Mouse (Mus musculus) T-helper 17 cell (primary cell): Measurements from ENCODE around the gene Ctdspl.

Experiments used
- in situ Hi-C, 2 experiments: fragments of 300-600 bp; cut with MboI, MseI; formaldehyde crosslinking; loops; 1 replicate in 1 of 2; 2 replicates in 1 of 2; pipeline ENCODE4 v1.15.1; 2025; ENCODE audit warnings: high pct_unique_total_duplicates in 2 of 2

The Ctdspl gene

DNA sequence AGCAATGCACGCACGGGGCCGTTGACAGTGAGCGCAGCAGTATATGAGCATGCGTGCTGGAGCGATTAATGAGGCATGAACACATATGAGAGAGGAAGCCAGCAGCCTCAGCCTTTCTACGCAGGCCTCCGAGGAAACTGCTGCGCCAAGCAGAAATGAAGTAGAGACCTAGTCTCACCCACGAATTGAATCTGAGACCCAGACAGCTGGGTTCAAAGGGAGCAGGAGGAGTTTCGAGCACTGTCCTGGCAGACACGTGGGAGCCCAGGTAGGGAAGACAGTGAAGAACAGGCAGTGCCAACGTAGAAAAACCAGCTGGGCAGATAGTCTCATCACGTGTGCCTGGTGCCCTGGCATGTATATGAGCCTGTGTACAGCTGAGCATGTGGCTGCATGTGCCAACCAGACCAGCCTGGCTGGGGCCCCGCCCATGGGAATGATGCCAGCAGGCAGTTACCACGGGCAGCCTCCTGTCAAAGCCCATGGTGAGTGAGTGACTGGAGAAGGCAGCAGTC is 6.5 kb upstream of the Ctdspl start:
- in situ Hi-C loops, result loop anchor here (5.0 to 10.0 kb wide), 2 partner anchors 115 to 148 kb away; no protein-coding TSS in a partner anchor

DNA sequence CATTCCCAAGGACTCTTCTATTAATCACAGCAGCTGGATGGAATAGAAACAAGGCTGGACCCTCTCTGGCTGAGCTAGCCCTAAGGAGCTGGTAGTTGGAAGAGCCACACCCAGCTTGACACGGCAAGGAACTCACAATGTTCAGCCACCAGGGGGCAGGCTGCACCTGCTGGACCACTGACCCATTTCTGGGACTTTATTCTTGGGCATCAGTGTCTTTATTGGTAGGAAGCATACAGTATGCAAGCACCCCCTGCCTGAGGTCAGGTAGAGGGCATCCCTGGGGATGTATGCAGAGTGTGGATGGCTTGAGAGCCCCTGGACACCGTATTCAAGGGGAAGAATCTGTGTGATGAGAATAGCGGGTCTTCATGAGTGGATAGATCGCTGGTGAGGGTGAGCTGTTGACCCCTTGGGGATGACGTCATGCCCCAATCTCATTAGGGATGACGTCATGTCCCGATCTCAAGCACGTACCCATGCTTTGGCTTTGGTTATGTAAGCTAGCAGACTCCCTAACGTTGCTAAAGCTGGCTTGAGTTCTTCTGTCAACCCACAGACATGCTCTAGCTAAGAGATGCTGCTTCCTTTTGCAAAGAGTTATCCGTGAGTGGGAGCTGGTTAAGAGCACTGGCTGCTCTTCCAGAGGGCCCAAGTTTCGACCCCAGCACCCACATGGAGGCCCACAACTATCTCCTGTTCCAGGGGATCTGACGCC is 5.3 kb upstream of the Ctdspl start:
- in situ Hi-C loops, result loop anchor here in 1 of 2 experiments (5.0 kb wide), 1 partner anchor 146 kb away; no protein-coding TSS in a partner anchor

DNA sequence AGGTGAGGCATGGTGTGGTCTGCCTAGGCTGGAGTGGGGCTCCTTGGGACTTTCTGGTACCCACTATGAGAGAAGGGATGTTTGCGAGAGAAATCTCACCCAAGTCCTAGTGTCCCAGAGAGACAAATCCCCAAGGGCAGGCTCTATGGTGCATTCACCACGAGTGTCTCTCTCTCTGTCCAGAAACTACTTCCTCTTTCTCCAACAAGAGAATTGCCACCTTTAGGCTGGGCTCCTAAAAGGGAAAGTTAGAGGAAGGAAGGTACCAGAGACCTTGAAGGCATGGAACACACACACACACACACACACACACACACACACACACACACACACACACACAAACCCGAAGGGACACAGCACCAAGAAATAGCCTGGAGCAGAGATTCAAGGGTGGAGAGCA is 4.3 kb upstream of the Ctdspl start:
- in situ Hi-C loops, result loop anchor here in 1 of 2 experiments (5.0 kb wide), 1 partner anchor 145 kb away; no protein-coding TSS in a partner anchor

DNA sequence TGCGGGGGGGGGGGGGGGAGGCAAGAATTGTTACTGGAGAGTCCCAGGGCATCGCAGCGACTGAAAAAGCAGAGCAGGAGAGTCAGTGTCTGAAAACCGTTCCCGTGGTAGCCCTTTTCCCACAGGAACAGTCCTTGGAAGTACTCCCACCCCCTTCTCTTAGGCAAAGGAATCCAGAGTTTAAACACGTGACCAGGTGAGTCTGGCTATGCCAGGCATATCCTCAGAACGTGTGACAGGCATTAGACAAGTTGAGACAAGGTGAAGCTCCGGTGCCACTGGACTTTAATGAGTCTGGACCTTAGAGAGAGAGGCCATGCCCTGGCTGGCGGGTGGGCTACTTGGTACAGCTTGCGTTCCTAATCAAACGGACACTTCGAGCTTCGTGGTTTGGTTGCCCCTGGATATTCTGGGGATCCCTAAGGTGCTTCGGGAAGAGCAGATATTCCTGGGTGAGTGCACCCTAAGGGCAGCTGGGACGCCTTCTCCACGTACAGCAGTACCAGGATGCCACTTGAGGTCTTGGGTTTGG is 1.6 kb upstream of the Ctdspl start:
- in situ Hi-C loops, result loop anchor here in 1 of 2 experiments (5.0 kb wide), 1 partner anchor 143 kb away; no protein-coding TSS in a partner anchor

DNA sequence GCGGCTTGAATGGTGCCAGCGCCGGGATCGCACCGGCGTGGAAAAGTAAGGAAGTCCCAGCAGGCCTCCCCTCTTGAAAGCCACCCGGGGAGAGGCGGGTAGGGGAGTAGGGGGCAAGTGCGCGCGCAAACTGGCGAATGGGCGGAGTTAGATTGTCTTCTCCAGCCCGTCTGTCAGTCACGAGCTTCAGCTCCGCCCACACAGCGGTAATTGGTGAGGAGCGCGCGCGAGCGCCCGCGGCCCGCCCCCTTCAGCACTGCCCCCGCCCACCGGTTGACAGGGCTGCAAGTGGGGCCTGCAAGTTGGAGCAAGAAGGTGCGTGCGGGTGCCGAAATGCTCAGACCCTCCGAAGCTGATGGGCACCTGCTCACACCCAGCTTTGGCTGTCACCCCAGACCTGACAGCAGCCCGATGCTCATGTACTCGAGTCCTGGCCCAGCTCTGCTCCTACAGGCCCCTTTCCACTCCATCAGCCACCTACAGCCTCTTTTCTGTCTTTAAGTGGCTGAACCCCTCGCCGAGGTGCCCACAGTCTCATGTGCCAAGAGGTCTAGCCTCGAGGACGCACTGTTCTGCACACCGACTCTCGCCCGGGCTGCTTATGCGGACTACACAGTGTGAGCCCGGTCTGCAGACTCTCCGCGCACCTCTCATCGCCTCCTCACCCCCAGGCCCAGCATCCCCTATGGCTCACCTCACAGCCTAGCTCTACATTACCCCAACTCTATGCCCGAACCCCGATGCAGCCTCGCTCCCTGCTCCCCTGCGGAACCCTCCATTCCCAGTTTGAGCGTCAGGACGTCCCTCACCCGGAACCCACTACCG is 755 bp upstream of the Ctdspl start:
- in situ Hi-C loops, result no loop called here

DNA sequence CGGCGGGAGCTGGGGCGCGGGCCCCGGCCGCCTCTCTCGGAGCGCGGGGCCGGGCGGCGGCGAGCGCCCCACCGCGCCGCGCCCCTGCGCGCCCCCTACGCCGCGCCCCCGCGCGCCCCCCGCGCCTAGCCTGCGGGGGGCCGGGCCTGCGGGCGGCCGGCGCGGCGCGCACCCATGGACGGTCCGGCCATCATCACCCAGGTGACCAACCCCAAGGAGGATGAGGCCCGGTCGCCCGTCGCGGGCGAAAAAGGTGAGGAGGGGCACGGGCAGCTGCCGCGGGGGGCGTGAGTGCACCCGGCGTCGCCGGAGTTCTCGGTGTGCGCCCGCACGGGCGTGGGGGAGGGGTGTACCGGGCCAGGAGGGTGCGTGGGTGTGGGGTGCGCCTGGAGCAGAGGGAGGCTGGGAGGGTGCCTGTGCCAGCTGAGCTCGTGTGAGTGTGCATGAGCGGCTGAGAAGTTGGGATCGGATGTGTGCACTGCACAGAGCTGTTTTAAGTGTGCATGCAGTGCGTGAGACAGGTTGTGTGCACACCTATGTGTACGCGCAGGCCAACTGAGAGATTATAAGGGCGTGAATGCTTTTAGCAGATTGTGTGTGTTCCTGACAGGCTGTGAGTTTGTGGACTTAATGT is 552 bp downstream of the Ctdspl start:
- in situ Hi-C loops, result no loop called here

DNA sequence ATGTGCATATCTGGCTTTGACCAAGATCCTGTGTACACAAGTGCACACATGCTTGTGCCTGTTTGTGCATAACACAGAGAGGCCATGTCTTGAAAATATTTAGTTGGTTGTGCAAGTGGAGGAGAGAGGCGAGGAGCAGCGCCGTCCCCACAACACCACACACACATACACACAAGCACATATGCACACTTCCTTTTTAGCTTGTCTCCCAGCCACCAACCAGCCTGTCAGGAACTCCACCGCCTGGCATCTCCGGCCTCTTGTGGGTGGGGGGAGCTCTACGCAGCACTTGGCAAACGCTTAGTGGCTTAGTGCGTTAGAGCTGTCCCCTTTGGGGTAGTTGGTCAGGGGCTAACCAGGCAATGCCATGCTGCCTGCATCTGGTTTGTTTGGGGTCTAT is 1.2 kb downstream of the Ctdspl start:
- in situ Hi-C loops, result no loop called here

DNA sequence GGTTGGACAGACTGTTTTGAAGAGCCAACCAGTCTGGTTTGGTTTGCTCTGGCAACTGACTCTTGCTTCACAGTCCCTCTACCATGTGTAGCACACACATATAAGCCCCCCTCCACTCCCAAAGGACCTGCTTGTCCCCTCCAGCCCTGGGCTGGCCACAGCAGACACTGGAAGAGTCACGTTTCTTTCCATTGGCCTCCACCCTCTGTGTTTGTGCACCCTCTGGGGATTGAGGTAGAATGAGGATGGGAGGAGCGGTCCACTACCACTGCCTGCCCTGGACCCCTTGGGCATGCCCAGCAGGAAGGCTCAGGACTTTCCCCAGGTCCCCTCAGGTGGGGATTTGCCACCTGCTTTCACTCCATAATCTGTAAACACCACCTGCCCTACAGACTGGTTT is 1.8 kb downstream of the Ctdspl start:
- in situ Hi-C loops, result no loop called here

DNA sequence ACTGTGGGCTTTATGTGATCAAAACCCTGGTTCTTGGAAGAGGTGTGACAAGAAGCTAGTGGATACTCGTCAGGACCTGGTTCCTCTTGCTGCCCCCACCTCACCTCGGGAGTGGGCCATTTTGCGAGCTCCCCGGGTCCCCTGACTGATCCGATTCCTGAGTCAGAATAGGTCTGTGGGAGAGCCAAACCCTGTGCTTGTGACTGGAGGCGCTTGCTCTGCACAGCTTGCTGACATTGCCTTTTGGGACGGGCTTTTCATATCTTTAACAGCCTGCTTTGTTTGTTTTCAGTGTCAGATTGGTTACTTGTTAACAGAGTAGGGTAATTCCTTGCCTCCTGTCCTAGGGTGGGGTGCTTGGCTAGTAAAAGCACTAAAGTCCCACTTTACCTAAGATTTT is 2.4 kb downstream of the Ctdspl start:
- in situ Hi-C loops, result no loop called here

DNA sequence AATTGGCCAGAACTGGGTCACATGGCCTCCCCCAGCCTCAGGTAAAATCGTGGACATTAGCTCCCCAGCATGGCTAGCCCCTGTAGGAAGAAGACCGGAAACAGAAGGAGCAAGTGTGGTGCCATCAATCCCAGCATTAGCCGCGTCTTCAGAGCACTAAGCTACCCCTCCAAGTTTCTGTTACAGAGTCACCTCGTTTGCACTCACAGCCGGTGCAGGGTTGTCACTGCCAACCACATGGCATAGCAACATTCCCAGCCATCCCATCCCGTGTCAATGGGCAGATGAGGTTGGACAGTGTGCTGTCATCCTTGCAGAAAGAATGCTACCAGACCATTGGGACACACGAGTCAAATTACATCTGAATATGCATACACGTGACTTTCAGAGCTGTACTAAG is 4.4 kb downstream of the Ctdspl start:
- in situ Hi-C loops, result no loop called here

DNA sequence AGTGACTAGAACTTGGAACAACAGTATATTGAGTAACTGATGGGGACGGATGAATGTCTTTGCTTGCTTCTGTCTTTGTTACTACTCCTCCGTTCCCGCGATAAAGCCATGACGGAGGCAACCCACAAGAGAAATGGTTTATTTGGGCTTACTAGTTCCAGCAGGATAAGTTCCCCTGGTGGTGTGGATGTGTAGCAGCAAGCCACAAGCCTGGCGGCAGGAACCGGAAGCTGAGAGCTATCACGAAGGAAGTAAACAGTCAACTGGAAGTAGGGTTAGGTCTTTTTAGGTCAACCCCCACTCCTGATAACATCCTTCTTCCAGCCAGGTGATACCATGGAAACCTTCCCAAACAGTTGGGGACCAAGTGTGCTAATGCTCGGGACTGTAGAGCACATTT is 7.5 kb downstream of the Ctdspl start:
- in situ Hi-C loops, result no loop called here

DNA sequence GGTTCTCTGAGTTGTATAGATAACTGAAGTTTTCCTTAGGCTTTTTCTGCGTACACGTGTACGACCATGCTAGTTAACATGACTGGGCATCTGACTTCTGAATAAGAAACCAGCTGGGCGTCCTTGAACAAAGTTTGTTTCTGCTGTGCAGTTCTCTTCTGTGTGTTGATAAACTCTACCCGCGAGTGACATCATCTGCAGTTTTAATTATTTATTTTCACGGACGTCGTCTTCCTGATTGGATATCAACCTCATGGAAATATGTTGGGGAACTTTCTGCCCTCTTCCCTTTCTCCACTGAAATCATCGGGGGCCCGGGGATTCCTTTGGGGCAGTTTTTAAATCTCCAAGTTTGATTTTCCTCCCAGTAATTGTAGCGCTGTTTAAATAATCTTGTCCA is 8.1 kb downstream of the Ctdspl start:
- in situ Hi-C loops, result no loop called here

DNA sequence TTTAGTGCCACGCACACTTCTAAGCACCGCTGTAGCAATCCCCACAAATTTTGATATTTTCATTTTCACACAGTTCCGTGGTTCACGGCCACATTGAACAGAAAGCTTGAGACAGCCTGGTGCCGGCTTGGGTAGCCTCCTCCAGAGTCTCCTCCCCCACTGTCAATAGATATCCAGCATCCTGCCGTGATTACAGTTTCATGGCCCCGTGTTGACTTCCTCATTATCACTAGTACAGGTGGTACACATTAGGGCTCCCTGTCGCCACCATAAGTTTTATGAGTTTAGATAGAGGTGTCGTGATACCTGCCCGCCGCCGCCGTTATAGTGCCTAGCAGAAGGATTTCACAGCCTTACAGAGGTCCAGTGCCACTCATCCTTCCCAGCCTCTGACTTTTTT is 8.8 kb downstream of the Ctdspl start:
- in situ Hi-C loops, result no loop called here

DNA sequence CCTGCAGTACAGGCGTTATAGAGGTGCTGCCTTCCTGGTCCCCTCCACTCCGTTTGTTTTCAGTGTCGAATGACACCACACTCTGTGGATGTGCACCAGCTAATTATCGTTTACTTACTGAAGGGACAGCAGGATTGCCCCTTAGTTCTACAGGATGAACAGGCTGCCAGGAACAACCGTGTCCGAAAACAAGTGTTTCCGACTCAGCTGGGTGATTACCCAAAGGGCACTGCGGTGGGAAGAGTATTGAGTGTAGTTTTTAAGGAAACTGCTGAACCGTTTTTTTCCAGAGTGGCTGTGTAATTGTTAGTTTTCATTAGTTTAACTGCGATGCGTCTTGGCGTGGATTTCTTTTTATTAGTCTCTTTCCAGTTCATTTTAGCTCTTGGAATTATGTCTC is 9.8 kb downstream of the Ctdspl start:
- in situ Hi-C loops, result no loop called here

DNA sequence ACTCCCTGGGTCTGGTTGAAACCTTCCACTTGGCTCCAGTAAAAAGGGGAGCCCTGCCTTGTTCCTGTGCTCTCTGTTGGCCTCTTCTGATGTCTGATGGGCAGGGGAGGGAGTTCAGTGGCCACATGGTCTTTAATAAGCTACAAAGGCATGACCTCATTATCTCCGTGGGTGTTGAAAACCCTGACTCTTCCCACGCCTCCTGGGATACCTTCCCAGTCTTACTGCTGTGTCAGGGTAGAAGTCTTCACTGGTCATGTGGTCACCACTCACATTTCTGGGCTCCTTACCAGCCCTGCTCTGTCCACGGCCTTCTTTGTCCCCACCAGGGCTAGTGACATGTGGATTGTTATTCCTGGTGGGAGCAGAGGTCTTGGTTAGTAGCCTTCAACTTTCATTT is 11.3 kb downstream of the Ctdspl start:
- in situ Hi-C loops, result no loop called here

DNA sequence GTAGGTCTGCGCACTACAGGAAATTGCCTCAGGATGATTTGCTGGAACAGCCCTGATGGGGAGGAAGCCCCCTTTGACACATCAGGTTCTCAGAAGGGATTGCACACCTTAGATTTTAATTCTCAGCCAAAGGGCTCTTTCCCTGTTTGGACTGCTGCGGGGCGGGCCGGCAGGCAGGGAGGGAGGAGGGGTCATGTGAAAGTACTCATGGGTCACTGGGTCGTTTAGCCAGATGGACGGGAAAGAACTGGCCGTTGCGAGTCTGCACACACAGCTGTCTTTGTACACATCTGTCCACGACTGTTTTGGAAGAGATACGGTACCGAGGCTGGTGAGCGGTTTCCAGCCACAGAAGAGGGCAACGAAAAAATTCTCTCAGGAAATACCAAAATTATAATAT is 13.2 kb downstream of the Ctdspl start:
- in situ Hi-C loops, result no loop called here

DNA sequence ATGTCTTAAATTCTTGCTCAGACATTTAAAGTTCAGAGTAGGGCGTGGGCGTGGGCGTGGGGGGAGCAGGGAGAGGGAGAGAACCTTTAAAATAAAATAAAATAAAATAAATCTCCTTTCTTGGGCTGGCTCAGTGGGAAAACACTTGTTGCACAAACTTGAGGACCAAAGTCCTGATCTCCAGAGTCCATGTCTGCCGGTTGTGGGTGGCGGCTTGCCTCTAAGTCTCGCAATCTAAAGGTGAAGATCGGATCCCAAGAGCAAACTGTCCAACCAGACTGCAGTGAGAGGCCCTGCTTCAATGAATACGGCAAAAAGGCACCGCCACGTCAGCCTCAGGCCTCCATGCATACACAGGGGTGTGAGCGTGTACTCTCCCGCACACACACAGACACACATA is 13.6 kb downstream of the Ctdspl start:
- in situ Hi-C loops, result no loop called here

DNA sequence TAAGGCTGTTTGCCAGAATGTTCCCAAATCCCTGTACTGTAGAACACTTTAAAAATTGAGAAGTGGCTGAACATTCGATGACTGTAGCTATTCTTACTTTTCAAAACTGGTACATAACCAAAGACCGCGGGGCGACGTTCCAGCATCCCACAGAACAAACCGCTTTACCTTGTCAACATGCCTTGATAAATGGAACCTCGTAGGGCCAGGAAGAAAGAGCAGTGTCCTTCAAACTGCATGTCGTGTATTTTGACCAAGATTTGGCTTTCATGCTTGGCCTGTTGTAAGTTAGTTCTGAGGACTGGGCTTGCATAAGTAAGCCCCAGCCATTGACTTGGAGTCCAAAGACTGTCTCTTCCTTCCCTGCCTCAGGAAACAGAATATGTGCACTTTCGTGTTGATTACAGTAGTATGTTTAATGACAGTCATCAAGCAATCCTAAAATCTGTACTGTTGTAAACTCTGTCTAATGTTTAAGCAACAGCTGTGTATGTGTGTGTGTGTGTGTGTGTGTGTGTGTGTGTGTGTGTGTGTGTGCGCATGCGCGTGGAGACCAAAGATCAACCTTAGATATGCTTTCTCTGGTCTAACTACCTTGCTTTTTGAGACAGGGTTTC is 14.4 kb downstream of the Ctdspl start:
- in situ Hi-C loops, result no loop called here

DNA sequence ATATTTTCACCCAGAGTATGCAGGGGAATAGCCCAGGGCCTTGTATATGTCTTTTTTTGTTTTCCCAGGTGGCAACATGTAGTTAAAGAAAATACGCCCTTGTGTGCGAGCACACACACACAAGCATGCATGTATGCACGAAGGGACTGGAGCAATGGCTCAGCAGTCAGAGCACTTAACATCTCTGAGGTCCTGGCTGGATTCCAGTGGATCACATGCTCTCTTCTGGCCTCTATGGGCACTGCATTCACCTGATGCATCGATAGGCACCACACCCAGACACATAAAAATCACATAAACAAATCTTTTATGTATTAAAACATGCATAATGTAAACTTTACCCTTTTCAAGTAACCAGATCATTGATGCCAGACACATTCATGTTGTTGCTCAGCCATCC is 15.8 kb downstream of the Ctdspl start:
- in situ Hi-C loops, result no loop called here

DNA sequence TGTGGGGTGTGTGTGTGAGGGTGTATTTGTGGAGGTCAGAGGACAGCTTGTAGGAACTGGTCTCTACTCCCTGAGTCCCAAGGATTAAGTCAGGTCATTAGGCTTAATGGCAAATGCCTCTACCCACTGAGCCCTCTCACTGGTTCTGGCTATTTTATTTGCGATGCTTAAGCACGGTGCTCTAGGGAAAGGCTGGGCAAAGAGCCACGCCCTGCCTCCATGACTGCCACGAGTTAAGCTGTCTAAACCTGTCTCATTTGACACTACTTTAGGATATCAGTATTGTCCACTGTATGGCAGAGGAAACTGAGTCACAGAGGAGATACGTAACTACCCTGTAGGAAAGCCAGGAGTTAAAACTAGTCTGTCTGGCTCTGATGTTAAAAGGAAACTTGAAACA is 17.7 kb downstream of the Ctdspl start:
- in situ Hi-C loops, result no loop called here

DNA sequence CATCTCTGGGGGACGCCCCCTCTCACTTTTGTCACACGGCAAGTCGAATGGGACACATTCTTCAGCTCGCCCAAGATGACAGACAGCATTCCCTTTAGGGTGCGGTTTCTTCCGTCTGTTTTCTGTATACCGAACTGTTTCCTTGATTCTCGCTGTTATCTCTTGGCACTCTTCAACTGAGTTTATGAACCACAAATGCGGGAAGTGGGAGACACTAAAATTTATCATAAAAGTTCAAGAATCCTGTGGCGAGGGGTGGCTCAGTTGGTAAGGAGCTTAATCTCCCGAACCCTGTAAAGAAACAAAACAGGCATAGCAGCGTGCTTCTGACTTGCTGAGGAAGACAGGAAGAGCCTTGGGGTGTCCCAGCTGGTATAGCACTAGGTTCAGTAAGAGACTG is 18.1 kb downstream of the Ctdspl start:
- in situ Hi-C loops, result no loop called here

DNA sequence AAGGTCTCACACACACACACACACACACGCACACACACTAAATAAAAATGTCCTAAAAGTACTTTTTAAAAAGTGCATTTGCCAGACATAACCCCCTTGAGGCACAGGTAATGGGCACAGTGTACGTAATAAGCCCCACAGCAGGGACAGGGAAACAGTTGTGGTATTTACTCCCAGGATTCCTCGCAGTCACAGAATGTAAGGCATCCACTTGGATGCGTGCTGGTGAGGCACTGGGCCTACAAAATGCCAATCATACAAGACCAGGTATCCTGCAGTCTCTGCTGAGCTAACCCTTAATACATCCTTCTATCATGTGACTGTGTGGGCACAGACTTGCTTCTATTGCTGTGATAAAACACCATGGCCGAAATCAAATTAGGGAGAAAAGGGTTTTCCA is 22.2 kb downstream of the Ctdspl start:
- in situ Hi-C loops, result no loop called here
